Mouse (Mus musculus): ENCODE measurements at regions not wholly inside any gene's neighbourhood (a gene's known extent, or its start where the extent isn't known, plus 50 kb on each side); places are given as distances from the start of the nearest gene placed in this dataset.

DNA sequence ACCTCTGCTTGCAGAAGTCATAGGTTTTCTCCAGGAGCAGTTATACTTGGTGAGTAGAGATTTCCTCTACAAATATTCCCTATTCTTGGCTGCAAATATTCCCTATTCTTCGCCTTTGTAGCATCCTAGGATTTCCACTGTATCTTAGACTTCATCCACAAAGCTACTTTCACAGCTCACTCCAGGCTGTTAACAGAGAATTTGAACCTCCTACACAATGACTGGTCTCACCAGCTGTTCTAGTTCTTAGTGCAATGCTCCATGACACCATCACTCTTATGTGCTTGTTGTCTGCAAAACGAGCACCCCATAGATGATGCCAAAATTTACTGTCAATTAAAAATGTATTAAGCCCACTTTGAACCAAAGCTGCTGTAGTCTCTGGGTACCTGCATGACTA lies 631.5 kb downstream of the Rab28 start:
- Histone ChIP-seq H3K4me1 (ENCODE audit: control insufficient read depth, insufficient read depth, low read length) (no peaks in the 10 kb centered on the region), H3K4me3 (ENCODE audit: low read depth, low read length) (no peak overlapping the region), H3K9ac (replicated peaks; ENCODE audit: low read length) (no peak overlapping the region), H3K27ac (replicated peaks; ENCODE audit: low read depth, low read length) (no peak overlapping the region), H3K9me3 (replicated peaks; ENCODE audit: control insufficient read depth, low read length) (no peaks in the 10 kb centered on the region), H3K4me2 (ENCODE audit: low read depth, low read length) (no peak overlapping the region), H3K27me3 (ENCODE audit: control insufficient read depth, insufficient read depth, low read length) (no peaks in the 10 kb centered on the region), H3K36me3 (replicated peaks; ENCODE audit: control insufficient read depth, insufficient read depth, low read depth, low read length) (no peaks in the 10 kb centered on the region)
- ATAC-seq (replicated peaks; ENCODE audit: insufficient number of reproducible peaks, low FRiP score, low TSS enrichment, low read depth) = no peak
- no peak for DNase-seq (ENCODE audit: low spot score)
- 82% methylated on average over 2 of the region's 2 CpGs for WGBS

- H3K27ac ChIP-seq (replicated peaks; ENCODE audit: low read depth, low read length) = no peak overlapping the region
- no peaks in the 10 kb centered on the region for H3K4me1 ChIP-seq (ENCODE audit: control insufficient read depth, insufficient read depth, low read length)
- 87% methylated on average over 9 of the region's 9 CpGs for WGBS
- H3K9ac ChIP-seq (replicated peaks; ENCODE audit: low read length) = no peak overlapping the region
- H3K27me3 ChIP-seq (ENCODE audit: control insufficient read depth, insufficient read depth, low read length) = no peaks in the 10 kb centered on the region
- no peak overlapping the region for H3K4me3 ChIP-seq (ENCODE audit: low read depth, low read length)
- DNase-seq (ENCODE audit: low spot score) (no peak), ATAC-seq (replicated peaks; ENCODE audit: insufficient number of reproducible peaks, low FRiP score, low TSS enrichment, low read depth) (no peak)
- no peaks in the 10 kb centered on the region for H3K36me3 ChIP-seq (replicated peaks; ENCODE audit: control insufficient read depth, insufficient read depth, low read depth, low read length)
- no peak overlapping the region for H3K4me2 ChIP-seq (ENCODE audit: low read depth, low read length)
- H3K9me3 ChIP-seq (replicated peaks; ENCODE audit: control insufficient read depth, low read length) = no peaks in the 10 kb centered on the region
These were observed 646.3 kb downstream of the Rab28 start for GRCm38 (mm10) chr5:41061646-41062045.

DNA sequence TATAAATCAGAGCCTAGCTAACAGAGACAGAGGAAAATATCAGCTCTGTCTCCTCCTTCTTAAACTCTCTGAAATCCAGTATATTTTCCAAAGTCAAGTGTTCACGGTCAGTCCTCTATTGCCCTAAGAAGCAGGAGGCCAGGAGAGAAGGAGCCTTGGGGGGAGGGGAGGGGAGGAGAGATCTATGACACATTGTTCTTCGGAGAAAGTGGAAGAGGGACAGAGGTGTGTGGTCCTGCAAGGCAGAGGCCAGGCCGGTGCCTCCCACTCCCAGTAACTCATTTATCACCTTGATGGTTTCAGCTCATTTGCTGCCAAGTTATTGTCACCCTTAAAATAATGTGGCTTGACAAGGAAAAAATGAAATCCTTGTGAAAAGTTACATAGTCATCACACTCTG lies 646.7 kb downstream of the Rab28 start:
- 55% methylated on average over 3 of the region's 3 CpGs for WGBS
- no peak for DNase-seq (ENCODE audit: low spot score)
- H3K27ac ChIP-seq (replicated peaks; ENCODE audit: low read depth, low read length) = no peak overlapping the region
- H3K4me1 ChIP-seq (ENCODE audit: control insufficient read depth, insufficient read depth, low read length) = no peaks in the 10 kb centered on the region
- no peaks in the 10 kb centered on the region for H3K27me3 ChIP-seq (ENCODE audit: control insufficient read depth, insufficient read depth, low read length)
- H3K4me2 ChIP-seq (ENCODE audit: low read depth, low read length) = no peak overlapping the region
- no peak overlapping the region for H3K4me3 ChIP-seq (ENCODE audit: low read depth, low read length)
- no peak for ATAC-seq (replicated peaks; ENCODE audit: insufficient number of reproducible peaks, low FRiP score, low TSS enrichment, low read depth)
- H3K9ac ChIP-seq (replicated peaks; ENCODE audit: low read length) = no peak overlapping the region
- H3K36me3 ChIP-seq (replicated peaks; ENCODE audit: control insufficient read depth, insufficient read depth, low read depth, low read length) = no peaks in the 10 kb centered on the region
- H3K9me3 ChIP-seq (replicated peaks; ENCODE audit: control insufficient read depth, low read length) = no peaks in the 10 kb centered on the region

DNA sequence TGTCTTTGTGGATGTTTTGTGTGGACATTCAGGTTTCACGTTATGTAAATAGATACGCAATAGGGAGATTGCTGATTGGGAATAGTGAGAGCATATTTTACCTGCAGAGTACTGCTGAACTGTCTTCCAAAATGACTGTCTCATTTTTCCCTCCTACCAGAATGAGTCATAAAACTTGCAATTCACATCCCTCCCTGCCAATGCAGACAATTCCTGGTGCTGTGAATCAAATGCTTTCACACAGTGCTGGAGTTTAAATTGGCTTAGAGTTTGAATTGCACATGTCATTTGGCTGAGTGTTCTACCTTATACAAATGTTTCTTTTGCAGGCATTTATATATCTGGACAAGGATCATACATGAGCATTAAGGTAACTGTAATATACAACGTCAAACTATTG lies 649.9 kb downstream of the Rab28 start:
- ATAC-seq (replicated peaks; ENCODE audit: insufficient number of reproducible peaks, low FRiP score, low TSS enrichment, low read depth) (no peak), DNase-seq (ENCODE audit: low spot score) (no peak)
- Histone ChIP-seq H3K4me3 (ENCODE audit: low read depth, low read length) (no peak overlapping the region), H3K27me3 (ENCODE audit: control insufficient read depth, insufficient read depth, low read length) (no peaks in the 10 kb centered on the region), H3K9ac (replicated peaks; ENCODE audit: low read length) (no peak overlapping the region), H3K27ac (replicated peaks; ENCODE audit: low read depth, low read length) (no peak overlapping the region), H3K4me1 (ENCODE audit: control insufficient read depth, insufficient read depth, low read length) (no peaks in the 10 kb centered on the region), H3K36me3 (replicated peaks; ENCODE audit: control insufficient read depth, insufficient read depth, low read depth, low read length) (no peaks in the 10 kb centered on the region), H3K9me3 (replicated peaks; ENCODE audit: control insufficient read depth, low read length) (no peaks in the 10 kb centered on the region), H3K4me2 (ENCODE audit: low read depth, low read length) (no peak overlapping the region)
- 87% methylated on average over 3 of the region's 3 CpGs for WGBS

DNA sequence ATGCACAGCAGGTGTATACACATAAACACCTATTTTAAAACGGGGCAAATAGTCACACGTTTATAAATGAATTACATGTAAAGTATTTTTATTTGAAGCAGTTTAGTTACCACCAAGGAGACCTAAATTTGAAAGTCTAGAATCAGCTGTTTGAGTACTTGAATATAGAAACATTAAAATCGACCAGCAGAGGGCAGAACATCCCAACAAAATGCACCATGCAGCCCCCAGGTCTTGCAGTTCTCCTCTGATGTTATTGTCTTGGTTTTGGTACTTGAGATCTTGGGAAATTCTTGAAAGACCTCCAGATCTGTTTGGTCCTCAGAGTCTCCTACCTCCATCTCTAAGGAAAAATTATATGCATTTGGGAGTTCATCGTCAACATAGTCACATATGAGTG lies 656.0 kb downstream of the Rab28 start:
- 31% methylated on average over 4 of the region's 4 CpGs for whole genome bisulfite sequencing

GRCm38 (mm10) chr5:41048515-41048914 lies 659.4 kb downstream of the Rab28 start:
- Histone ChIP-seq H3K4me1 (ENCODE audit: control insufficient read depth, insufficient read depth, low read length) (no peaks in the 10 kb centered on the region), H3K27me3 (ENCODE audit: control insufficient read depth, insufficient read depth, low read length) (no peaks in the 10 kb centered on the region), H3K4me3 (ENCODE audit: low read depth, low read length) (no peak overlapping the region), H3K36me3 (replicated peaks; ENCODE audit: control insufficient read depth, insufficient read depth, low read depth, low read length) (no peaks in the 10 kb centered on the region), H3K4me2 (ENCODE audit: low read depth, low read length) (no peak overlapping the region), H3K9me3 (replicated peaks; ENCODE audit: control insufficient read depth, low read length) (no peaks in the 10 kb centered on the region), H3K9ac (replicated peaks; ENCODE audit: low read length) (no peak overlapping the region), H3K27ac (replicated peaks; ENCODE audit: low read depth, low read length) (no peak overlapping the region)
- no peak for DNase-seq (ENCODE audit: low spot score)
- WGBS = 43% methylated on average over 1 of the region's 1 CpGs
- ATAC-seq (replicated peaks; ENCODE audit: insufficient number of reproducible peaks, low FRiP score, low TSS enrichment, low read depth) = no peak

More for the DNA sequence above, 656.0 kb downstream of the Rab28 start:
- peak; percentile 71 for DNase-seq (ENCODE audit: low spot score)
- H3K27me3 ChIP-seq (ENCODE audit: control insufficient read depth, insufficient read depth, low read length) = no peaks in the 10 kb centered on the region
- no peak overlapping the region for H3K27ac ChIP-seq (replicated peaks; ENCODE audit: low read depth, low read length)
- no peak overlapping the region for H3K4me2 ChIP-seq (ENCODE audit: low read depth, low read length)
- no peaks in the 10 kb centered on the region for H3K9me3 ChIP-seq (replicated peaks; ENCODE audit: control insufficient read depth, low read length)
- no peak overlapping the region for H3K4me3 ChIP-seq (ENCODE audit: low read depth, low read length)
- H3K9ac ChIP-seq (replicated peaks; ENCODE audit: low read length) = no peak overlapping the region
- ATAC-seq (replicated peaks; ENCODE audit: insufficient number of reproducible peaks, low FRiP score, low TSS enrichment, low read depth) = no peak
- H3K4me1 ChIP-seq (ENCODE audit: control insufficient read depth, insufficient read depth, low read length) = no peaks in the 10 kb centered on the region
- no peaks in the 10 kb centered on the region for H3K36me3 ChIP-seq (replicated peaks; ENCODE audit: control insufficient read depth, insufficient read depth, low read depth, low read length)

- no peaks in the 10 kb centered on the region for H3K27me3 ChIP-seq (ENCODE audit: control insufficient read depth, insufficient read depth, low read length)
- no peak overlapping the region for H3K4me2 ChIP-seq (ENCODE audit: low read depth, low read length)
- DNase-seq (ENCODE audit: low spot score) (no peak), ATAC-seq (replicated peaks; ENCODE audit: insufficient number of reproducible peaks, low FRiP score, low TSS enrichment, low read depth) (no peak)
- H3K36me3 ChIP-seq (replicated peaks; ENCODE audit: control insufficient read depth, insufficient read depth, low read depth, low read length) = no peaks in the 10 kb centered on the region
- WGBS = 68% methylated on average over 1 of the region's 1 CpGs
- no peak overlapping the region for H3K9ac ChIP-seq (replicated peaks; ENCODE audit: low read length)
- no peak overlapping the region for H3K4me3 ChIP-seq (ENCODE audit: low read depth, low read length)
- no peak overlapping the region for H3K27ac ChIP-seq (replicated peaks; ENCODE audit: low read depth, low read length)
- no peaks in the 10 kb centered on the region for H3K4me1 ChIP-seq (ENCODE audit: control insufficient read depth, insufficient read depth, low read length)
- no peaks in the 10 kb centered on the region for H3K9me3 ChIP-seq (replicated peaks; ENCODE audit: control insufficient read depth, low read length)
These were observed 662.7 kb downstream of the Rab28 start for GRCm38 (mm10) chr5:41045221-41045620.

DNA sequence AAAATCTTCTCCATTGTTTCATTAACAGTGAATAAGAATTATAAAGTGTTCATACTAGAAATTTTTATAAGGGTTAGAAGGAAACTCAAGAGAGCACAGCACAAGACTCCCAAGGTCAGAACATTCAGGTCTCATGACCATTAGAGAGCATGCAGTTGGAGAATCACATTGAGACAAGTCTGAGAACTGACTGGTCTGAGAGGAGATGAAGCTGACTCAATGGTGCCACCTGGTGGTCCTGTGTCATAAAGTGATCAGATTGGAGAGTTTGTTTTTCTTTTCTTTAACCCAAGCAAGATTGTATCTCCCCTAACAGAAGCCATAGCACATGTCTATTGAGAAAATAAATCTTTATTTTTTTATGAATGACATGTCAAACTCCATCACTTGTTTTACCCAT lies 663.5 kb downstream of the Rab28 start:
- Histone ChIP-seq H3K9ac (replicated peaks; ENCODE audit: low read length) (no peak overlapping the region), H3K4me2 (ENCODE audit: low read depth, low read length) (no peak overlapping the region), H3K36me3 (replicated peaks; ENCODE audit: control insufficient read depth, insufficient read depth, low read depth, low read length) (no peaks in the 10 kb centered on the region), H3K9me3 (replicated peaks; ENCODE audit: control insufficient read depth, low read length) (no peaks in the 10 kb centered on the region), H3K4me3 (ENCODE audit: low read depth, low read length) (no peak overlapping the region), H3K27me3 (ENCODE audit: control insufficient read depth, insufficient read depth, low read length) (no peaks in the 10 kb centered on the region), H3K27ac (replicated peaks; ENCODE audit: low read depth, low read length) (no peak overlapping the region), H3K4me1 (ENCODE audit: control insufficient read depth, insufficient read depth, low read length) (no peaks in the 10 kb centered on the region)
- peak; percentile 81 for DNase-seq (ENCODE audit: low spot score)
- no peak for ATAC-seq (replicated peaks; ENCODE audit: insufficient number of reproducible peaks, low FRiP score, low TSS enrichment, low read depth)

DNA sequence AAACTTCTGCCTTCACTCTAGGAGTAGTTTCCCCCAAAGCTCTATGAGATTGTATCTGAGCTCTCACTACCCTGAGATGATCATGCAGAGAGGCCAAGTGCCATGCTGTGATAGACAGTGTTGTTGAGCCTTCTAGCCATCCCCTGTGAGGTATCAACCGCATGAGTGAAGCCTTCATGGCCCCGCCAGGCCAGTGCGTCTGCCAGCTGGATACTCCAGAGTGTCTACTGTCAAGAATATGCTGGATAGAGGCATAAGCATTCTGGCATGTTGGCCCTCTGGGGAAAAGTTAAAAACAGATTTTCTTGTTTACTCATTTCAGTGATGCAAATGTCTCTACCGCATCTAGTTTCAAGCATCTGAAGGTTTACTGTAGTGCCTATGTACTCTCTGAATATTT lies 669.2 kb downstream of the Rab28 start:
- Histone ChIP-seq H3K27ac (replicated peaks; ENCODE audit: low read depth, low read length) (no peak overlapping the region), H3K27me3 (ENCODE audit: control insufficient read depth, insufficient read depth, low read length) (no peaks in the 10 kb centered on the region), H3K4me1 (ENCODE audit: control insufficient read depth, insufficient read depth, low read length) (no peaks in the 10 kb centered on the region), H3K4me3 (ENCODE audit: low read depth, low read length) (no peak overlapping the region), H3K4me2 (ENCODE audit: low read depth, low read length) (no peak overlapping the region), H3K9me3 (replicated peaks; ENCODE audit: control insufficient read depth, low read length) (no peaks in the 10 kb centered on the region), H3K36me3 (replicated peaks; ENCODE audit: control insufficient read depth, insufficient read depth, low read depth, low read length) (no peaks in the 10 kb centered on the region), H3K9ac (replicated peaks; ENCODE audit: low read length) (no peak overlapping the region)
- DNase-seq (ENCODE audit: low spot score) (no peak), ATAC-seq (replicated peaks; ENCODE audit: insufficient number of reproducible peaks, low FRiP score, low TSS enrichment, low read depth) (no peak)
- WGBS = 91% methylated on average over 4 of the region's 4 CpGs

All from embryonic facial prominence, embryonic 11.5 days (tissue).